Mouse (Mus musculus) inflammation-experienced regulatory T-cells (primary cell): ENCODE measurements around the gene Gnai3. TPM values are rescaled to one million over a fixed set of nuclear protein-coding genes. Genes with fewer than 3 reads are reported as not detected.

Experiments used
- polyA plus RNA-seq, 2 experiments: library from polyadenylated mRNA; unstranded; fragments of 100-300 nt; shearing (Covaris generic); gene quantifications; one replicate each; pipeline ENCODE4 v1.2.1; 2017

The Gnai3 gene
- polyA plus RNA-seq, result 100 to 1,000 TPM; 164 to 198 TPM

GRCm38 (mm10) chr3:108145534-108146445 is at the start of gene Gnai3:
Gene Gnai3 (minus strand): TSS chr3:108146146.

DNA sequence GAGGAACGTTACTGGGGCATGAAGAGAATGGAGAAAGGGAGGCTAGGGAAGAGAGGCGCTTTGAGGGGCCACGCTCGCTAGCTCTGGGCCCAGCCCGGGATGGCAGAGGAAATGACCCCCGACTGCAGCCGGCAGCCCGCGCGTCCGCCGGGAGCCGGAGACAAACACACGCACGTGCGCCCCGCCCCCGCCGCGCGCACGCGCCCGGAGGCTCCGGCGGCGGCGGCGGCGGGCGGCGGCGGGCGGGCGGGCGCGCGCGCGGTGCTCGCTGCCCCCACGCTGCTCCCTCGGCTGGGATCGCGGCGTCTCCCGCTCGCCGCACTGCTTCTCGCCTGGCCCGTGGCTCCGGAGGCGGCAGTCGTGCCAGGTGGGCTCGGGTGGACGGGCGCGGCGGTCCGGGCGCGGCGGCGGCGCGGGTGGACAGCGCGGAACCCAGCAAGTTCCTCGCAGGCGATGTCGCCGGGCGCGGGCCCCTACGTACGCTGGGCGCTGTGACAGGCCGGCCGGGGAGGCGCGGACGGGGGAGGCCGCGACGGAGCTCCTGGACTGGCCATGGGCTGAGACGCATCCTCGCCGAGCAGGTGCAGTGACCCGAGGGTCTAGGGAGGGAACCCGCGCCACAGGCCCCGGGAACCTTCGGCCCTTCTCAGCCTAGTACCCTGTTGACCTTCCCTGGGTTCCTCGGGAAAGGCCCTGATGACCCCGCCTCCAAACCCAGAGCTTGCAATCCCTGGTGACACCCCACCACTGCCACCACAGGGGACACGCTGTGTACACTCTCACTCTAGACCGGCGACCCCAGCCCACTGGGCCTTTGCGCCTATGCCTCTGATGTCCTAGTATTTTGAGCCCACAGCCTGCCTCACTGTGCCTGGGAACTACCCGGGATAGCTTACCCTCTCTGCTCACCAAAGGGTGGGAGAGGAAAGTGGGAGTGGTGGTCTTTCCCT is 40.4 kb upstream of the Gnai3 start, which contains the start of gene Amigo1:
Amigo1 (plus strand) TSS at position 238 of the 950 bp plus-strand sequence.

DNA sequence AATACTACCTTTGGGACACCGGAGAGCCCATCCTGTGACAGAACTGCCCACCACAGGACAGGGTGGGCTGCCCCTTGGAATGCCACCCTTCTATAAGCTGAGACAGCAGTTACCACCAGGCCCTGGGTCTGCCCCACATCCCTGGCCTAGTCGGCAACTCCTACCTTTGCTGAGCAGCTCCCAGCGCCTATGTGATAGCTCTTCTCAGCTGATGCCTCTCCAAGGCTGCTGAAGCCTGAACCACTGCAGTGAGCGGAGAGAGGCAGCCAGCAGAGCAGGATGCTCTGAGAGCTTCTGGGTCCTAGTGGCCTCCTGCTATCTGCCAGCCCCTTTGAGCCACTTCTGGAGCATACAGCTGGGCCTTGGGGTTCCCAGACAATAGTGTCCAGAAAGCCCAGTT is 8.7 kb upstream of the Gnai3 start, which contains the start of gene Gpr61:
Gpr61 (minus strand) TSS at position 227 of the 400 bp plus-strand sequence.

DNA sequence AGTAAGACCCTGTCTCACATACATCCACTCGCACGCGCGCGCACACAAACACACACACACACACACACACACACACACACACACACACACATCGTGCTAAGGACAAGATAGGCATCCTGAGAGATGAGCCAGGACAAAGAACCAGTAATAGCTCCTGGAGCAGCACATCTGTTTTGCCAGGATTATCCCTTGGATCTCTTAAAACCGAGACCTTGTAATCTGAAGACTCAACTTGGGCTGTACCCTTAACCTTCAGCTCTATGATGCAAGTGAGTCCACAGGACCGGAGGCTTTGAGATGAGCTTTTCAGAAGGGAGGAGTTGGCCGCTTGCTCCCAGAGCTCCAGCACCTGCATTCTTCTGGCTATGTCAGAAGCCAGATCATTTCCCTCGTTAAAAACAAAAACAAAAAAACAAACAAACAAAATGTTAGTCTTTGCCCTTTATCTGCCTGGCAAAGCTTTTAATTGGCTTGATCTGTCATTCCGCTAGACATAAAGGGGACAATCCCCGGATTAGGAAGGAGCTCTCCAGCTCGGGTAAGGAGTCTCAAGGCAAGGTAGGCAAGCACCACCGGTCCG is 53.3 kb downstream of the Gnai3 start, which contains the start of gene Gnat2:
Gnat2 (plus strand) TSS at position 254 of the 580 bp plus-strand sequence.

DNA sequence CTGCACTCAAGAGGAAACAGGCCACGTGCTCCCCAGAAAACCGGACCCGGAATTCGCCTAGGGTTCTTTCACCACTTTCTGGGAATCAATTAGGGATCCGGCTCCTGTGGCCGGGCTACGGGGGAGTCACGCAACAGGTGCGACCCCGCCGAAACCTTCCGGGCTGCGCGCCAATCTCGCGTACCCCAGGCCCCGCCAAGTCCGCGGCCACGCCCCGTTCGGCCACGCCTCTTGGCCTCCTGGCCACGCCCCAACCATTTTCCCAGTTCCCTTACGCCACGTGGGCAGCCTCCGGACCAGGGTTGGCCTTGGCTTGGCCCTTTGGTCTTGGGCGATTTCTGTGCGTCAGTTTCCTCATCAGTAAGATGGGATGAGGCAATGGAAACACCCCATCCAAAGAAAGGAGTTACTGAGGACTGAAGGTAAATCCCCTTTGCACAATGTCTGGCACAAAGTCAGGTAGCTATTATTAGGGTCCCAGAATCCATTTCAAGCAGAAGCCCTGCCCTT is 59.4 kb downstream of the Gnai3 start, which contains the start of gene Ampd2:
Ampd2 (minus strand) TSS at position 182 of the 510 bp plus-strand sequence.

Other genes with a start within 250 kb of the Gnai3 start
- gene Gstm7, start 214.3 kb downstream of the Gnai3 start, polyA plus RNA-seq, result 1 to 10 TPM in 1 of 2 experiments, under 1 TPM in 1; 0.86 to 1.1 TPM
- gene Gstm6, start 202.4 kb downstream of the Gnai3 start, polyA plus RNA-seq, result under 1 TPM in 1 of 2 experiments, not detected in 1; 0.92 TPM
- not detected for gene Gstm3, start 176.9 kb downstream of the Gnai3 start, polyA plus RNA-seq
- gene Gstm2, start 159.7 kb downstream of the Gnai3 start, polyA plus RNA-seq, result 1 to 10 TPM in 1 of 2 experiments, not detected in 1; 1.0 TPM
- 1 to 10 TPM; 2.0 to 2.9 TPM for gene Gstm1, start 128.2 kb downstream of the Gnai3 start, polyA plus RNA-seq
- gene Gstm4, start 101.3 kb downstream of the Gnai3 start, polyA plus RNA-seq, result 10 to 100 TPM; 10.3 to 11.1 TPM
- 10 to 100 TPM; 43.5 to 46.0 TPM for gene Ampd2, start 59.5 kb downstream of the Gnai3 start, polyA plus RNA-seq
- gene Gnat2, start 53.4 kb downstream of the Gnai3 start, polyA plus RNA-seq, result 1 to 10 TPM in 1 of 2 experiments, not detected in 1; 1.4 TPM
- under 1 TPM; 0.39 to 0.55 TPM for gene Gpr61, start 8.7 kb upstream of the Gnai3 start, polyA plus RNA-seq
- gene Amigo1, start 40.2 kb upstream of the Gnai3 start, polyA plus RNA-seq, result 1 to 10 TPM; 1.0 to 1.3 TPM
- 10 to 100 TPM; 18.3 to 26.0 TPM for gene Cyb561d1, start 55.1 kb upstream of the Gnai3 start, polyA plus RNA-seq
- gene Atxn7l2, start 64.8 kb upstream of the Gnai3 start, polyA plus RNA-seq, result 10 to 100 TPM in 1 of 2 experiments, 1 to 10 TPM in 1; 5.5 to 11.5 TPM
- not detected for gene Sypl2, start 80.5 kb upstream of the Gnai3 start, polyA plus RNA-seq
- 100 to 1,000 TPM; 119 to 124 TPM for gene Psma5, start 110.8 kb upstream of the Gnai3 start, polyA plus RNA-seq
- gene Sort1, start 137.9 kb upstream of the Gnai3 start, polyA plus RNA-seq, result 1 to 10 TPM in 1 of 2 experiments, under 1 TPM in 1; 0.45 to 1.8 TPM
- gene Mybphl, start 218.8 kb upstream of the Gnai3 start, polyA plus RNA-seq, result not detected
- 1 to 10 TPM; 2.6 to 3.0 TPM for gene Psrc1, start 237.7 kb upstream of the Gnai3 start, polyA plus RNA-seq